17 mouse cellular contexts compared by ENCODE assay signal in the genomic region with DNA sequence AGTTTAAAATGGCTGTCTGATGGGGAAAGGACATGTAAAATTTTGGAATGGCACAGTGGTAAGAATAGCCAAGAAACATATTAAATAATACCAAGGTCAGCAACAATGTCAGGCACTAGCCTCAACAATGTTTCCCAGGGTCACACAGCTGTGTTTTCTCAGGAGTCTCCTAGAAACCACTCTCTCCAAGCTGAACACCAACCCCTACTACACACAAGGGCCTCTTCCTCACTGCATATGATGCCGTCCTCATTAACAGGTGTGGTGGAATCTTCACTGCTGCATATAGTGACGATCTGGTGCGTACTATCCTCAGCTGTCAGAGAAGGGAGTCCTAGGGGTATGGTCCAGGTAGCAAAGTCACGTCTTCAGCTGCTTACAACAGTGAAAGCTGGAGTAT.
"Had no signal": no experiment of that assay in that cellular context is flagged by ENCODE, and none has a peak within 500 bp of the region (broad histone marks: within the 10 kb centered on the region; RNA-seq: fewer than 3 reads in every experiment).

No protein-coding gene starts in this region.

- H3K9me3 ChIP-seq: neural tube, embryonic 12.5 days; neural tube, embryonic 15.5 days; stomach, embryonic 15.5 days had no signal

- H3K27ac ChIP-seq: neural tube, embryonic 12.5 days; neural tube, embryonic 13.5 days; neural tube, embryonic 15.5 days; stomach, embryonic 15.5 days; stomach, postnatal 0 days had no signal

- H3K36me3 ChIP-seq: neural tube, embryonic 12.5 days; neural tube, embryonic 13.5 days; neural tube, embryonic 15.5 days; stomach, embryonic 15.5 days had no signal

- H3K4me2 ChIP-seq: neural tube, embryonic 12.5 days; neural tube, embryonic 13.5 days; neural tube, embryonic 15.5 days; stomach, embryonic 15.5 days had no signal

- H3K9ac ChIP-seq: neural tube, embryonic 12.5 days; neural tube, embryonic 13.5 days; neural tube, embryonic 15.5 days; stomach, embryonic 15.5 days had no signal

- H3K27me3 ChIP-seq: neural tube, embryonic 12.5 days; neural tube, embryonic 13.5 days; neural tube, embryonic 15.5 days; stomach, embryonic 15.5 days had no signal

- H3K4me3 ChIP-seq: neural tube, embryonic 12.5 days; neural tube, embryonic 13.5 days; neural tube, embryonic 15.5 days; stomach, embryonic 15.5 days had no signal

- H3K4me1 ChIP-seq: neural tube, embryonic 12.5 days; neural tube, embryonic 13.5 days; neural tube, embryonic 15.5 days; stomach, embryonic 15.5 days had no signal

- DNase-seq: retina, postnatal 1 day; right cerebral cortex, adult 18-20 months; right cerebral cortex, postnatal 14 days; right cerebral cortex, postnatal 25 days; right cerebral cortex, postnatal 4 days; spleen, adult 18-20 months; thymus, adult 18-20 months; thymus, adult 2 months; thymus, postnatal 14 days; thymus, postnatal 25 days; thymus, postnatal 36 days; thymus, postnatal 4 days had no signal
